Mouse (Mus musculus) ES-Bruce4 (cell line): ENCODE results near the gene Cfap61.

Experiments
- CTCF ChIP-seq: IDR thresholded peaks from one replicate; pipeline ENCODE4 v1.8.1; 2011; ENCODE audit warnings: low read depth, low read length
- EP300 ChIP-seq: IDR thresholded peaks from 2 replicates; pipeline ENCODE4 v1.6.1; 2011; ENCODE audit warnings: low read depth, low read length; ENCODE audit not compliant: insufficient read depth
- POLR2A ChIP-seq: IDR thresholded peaks from one replicate; pipeline ENCODE4 v1.8.1; 2011; ENCODE audit warnings: low read length; ENCODE audit not compliant: insufficient read depth

GRCm38 (mm10) chr2:145890571-145890970 is 44.0 kb upstream of the Cfap61 start:
- TF ChIP-seq POLR2A (no peak), CTCF (no peak), EP300 (no peak)
